Mouse (Mus musculus) midbrain, embryonic 13.5 days (tissue): Measurements from ENCODE around the gene Mx1. TPM values are rescaled to one million over a fixed set of nuclear protein-coding genes. Genes with fewer than 3 reads are reported as not detected.

Source experiments
- ATAC-seq: fragments of 200-750 bp; cut with Nextera tagmentation; 2 replicates; pipeline ENCODE4 v1.8.0; 2017; ENCODE audit warnings: mild to moderate bottlenecking, moderate TSS enrichment, moderate library complexity
- H3K27ac ChIP-seq: fragments of 300-500 bp; sonication (generic); 2 replicates; pipeline ENCODE4 v1.5.1; 2015; ENCODE audit warnings: inconsistent platforms, mild to moderate bottlenecking, moderate library complexity
- H3K27me3 ChIP-seq: fragments of 300-500 bp; sonication (generic); 2 replicates; pipeline ENCODE4 v1.6.1; 2015; ENCODE audit warnings: mild to moderate bottlenecking, inconsistent platforms
- H3K36me3 ChIP-seq: fragments of 300-500 bp; sonication (generic); 2 replicates; pipeline ENCODE4 v1.6.1; 2015; ENCODE audit warnings: mild to moderate bottlenecking, inconsistent platforms
- H3K4me1 ChIP-seq: fragments of 300-500 bp; sonication (generic); replicated peaks from 2 replicates; pipeline ENCODE4 v1.6.1; 2015; ENCODE audit warnings: inconsistent platforms
- H3K4me2 ChIP-seq: fragments of 300-500 bp; sonication (generic); replicated peaks from 2 replicates; pipeline ENCODE4 v1.6.1; 2015; ENCODE audit warnings: moderate library complexity, mild to moderate bottlenecking, inconsistent platforms
- H3K4me3 ChIP-seq: fragments of 300-500 bp; sonication (generic); replicated peaks from 2 replicates; pipeline ENCODE4 v1.5.1; 2015; ENCODE audit warnings: mild to moderate bottlenecking, inconsistent platforms
- H3K9ac ChIP-seq: fragments of 300-500 bp; sonication (generic); replicated peaks from 2 replicates; pipeline ENCODE4 v1.6.1; 2015; ENCODE audit warnings: mild to moderate bottlenecking, inconsistent platforms
- H3K9me3 ChIP-seq: fragments of 300-500 bp; sonication (generic); 2 replicates; pipeline ENCODE4 v1.6.1; 2016; ENCODE audit warnings: mild to moderate bottlenecking, inconsistent platforms
- WGBS: fragments of 180-500 bp; shearing (Covaris S2); methylation state at CpG from one replicate; pipeline ENCODE4 v1.1.7; 2015; 5-methylcytosine and 5-hydroxymethylcytosine counted together
- polyA plus RNA-seq: library from polyadenylated mRNA; unstranded; fragments of >200 nt; fragmentation: Nextera tagmentation; extraction: Ambion mirVana; gene quantifications from 2 replicates; pipeline ENCODE4 v1.2.1, GENCODE M21; 2015

The Mx1 gene
- polyA plus RNA-seq, 1 experiment from 2014 or later: 0.15 TPM

DNA sequence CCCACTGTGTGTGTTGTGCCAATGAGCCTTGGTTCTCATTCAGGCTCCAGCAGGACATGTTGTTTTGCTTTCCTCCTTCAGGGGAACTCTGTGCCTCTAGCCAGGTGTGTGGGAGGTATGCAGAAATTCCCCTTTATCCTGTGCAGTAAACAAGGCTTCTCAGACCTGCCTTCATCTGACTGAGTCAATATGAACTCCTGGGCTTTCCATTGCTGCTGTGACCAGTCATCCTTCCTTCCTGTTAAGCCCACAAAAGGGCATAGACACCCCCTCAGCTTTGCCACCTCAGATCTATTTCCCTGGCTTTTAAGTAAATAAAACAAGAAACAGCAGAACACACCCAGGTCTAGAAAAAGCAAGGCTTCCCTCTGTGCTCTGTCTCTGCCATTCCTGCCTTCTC lies 61.0 kb downstream of the Mx1 start:
- Histone ChIP-seq H3K9ac (no peak overlapping the region), H3K4me3 (no peak overlapping the region), H3K27me3 (no peaks in the 10 kb centered on the region), H3K27ac (no peak overlapping the region), H3K9me3 (no peaks in the 10 kb centered on the region), H3K4me1 (no peaks in the 10 kb centered on the region), H3K4me2 (no peak overlapping the region), H3K36me3 (no peaks in the 10 kb centered on the region)
- ATAC-seq: no peak

DNA sequence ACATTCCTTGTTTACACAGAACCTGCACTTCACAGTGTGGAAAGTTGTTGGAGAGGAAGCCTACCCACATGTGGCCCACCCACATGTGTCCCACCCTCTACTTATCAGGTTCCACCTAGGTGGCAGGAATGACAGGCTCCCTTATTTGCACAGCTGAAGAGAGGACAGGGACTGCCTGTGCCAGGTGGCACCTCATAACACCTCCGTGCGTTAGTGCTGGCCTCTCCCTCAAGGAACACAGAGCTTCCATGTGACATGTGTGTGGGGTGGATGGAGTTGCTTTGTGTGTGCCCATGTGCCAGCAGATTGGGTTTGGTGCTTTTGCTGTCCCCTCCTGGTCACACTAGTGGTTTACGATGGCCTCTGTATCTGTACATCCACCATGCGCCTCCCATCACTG lies 62.7 kb downstream of the Mx1 start:
- Histone ChIP-seq H3K9me3 (no peaks in the 10 kb centered on the region), H3K27ac (no peak overlapping the region), H3K36me3 (no peaks in the 10 kb centered on the region), H3K27me3 (no peaks in the 10 kb centered on the region), H3K9ac (no peak overlapping the region), H3K4me1 (no peaks in the 10 kb centered on the region), H3K4me3 (no peak overlapping the region), H3K4me2 (no peak overlapping the region)
- 96% methylated on average over 4 of the region's 4 CpGs for WGBS
- no peak for ATAC-seq

DNA sequence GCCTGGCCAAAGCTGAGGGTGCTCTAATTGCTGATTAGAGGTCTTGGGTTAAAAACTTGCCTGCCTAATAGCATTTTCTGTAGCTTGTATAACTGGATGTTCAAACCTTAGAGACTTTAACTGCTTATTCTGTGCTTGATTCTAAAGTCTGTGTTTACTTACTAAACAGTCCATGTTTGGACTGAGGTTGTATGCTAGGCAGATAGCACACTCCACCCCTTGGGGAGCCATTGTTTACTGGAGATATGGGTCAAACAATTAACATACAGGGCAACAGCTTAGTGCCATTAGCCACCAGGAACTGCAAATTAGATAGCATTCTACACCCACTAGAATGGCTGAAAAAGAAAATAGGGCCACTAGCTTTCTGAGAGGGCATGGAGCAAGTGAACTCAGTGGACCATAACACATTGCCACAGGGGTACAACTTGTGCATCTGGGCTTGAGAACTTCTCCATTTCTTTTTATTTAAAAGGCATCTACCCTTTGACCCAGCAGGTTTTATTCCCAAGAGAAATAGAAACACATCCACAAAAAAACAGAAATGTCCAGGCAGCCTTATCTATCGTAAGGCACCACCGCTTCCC lies 64.7 kb downstream of the Mx1 start:
- Histone ChIP-seq H3K36me3 (no peaks in the 10 kb centered on the region), H3K9ac (no peak overlapping the region), H3K4me2 (no peak overlapping the region), H3K27me3 (no peaks in the 10 kb centered on the region), H3K4me3 (no peak overlapping the region), H3K9me3 (no peaks in the 10 kb centered on the region), H3K4me1 (no peaks in the 10 kb centered on the region), H3K27ac (no peak overlapping the region)
- no peak for ATAC-seq
- 88% methylated on average over 2 of the region's 2 CpGs for WGBS

Other genes with a start within 250 kb of the Mx1 start
- 2.1 and 2.3 TPM in 2 replicates for gene Bace2, start 106.2 kb downstream of the Mx1 start, polyA plus RNA-seq
- not detected in 2 replicates for gene Fam3b, start 51.9 kb upstream of the Mx1 start, polyA plus RNA-seq
- gene Tmprss2, start 148.3 kb upstream of the Mx1 start, polyA plus RNA-seq: 0.05 TPM in 1 of 2 replicates, not detected in the other